Mouse (Mus musculus) forebrain, embryonic 10.5 days (tissue): ENCODE measurements at regions not wholly inside any gene's neighbourhood (a gene's known extent, or its start where the extent isn't known, plus 50 kb on each side); places are given as distances from the start of the nearest gene placed in this dataset.
A peak's percentile ranks its signal among the peaks of the same experiment; 100 is the strongest.

Experiments used
- DNase-seq: peaks from one replicate; pipeline ENCODE4 v3.0.0-alpha.2; 2017; ENCODE audit warnings: low spot score; ENCODE audit errors: extremely low spot score
- H3K27ac ChIP-seq: fragments of 300-500 bp; sonication (generic); 2 replicates; pipeline ENCODE4 v1.5.1; 2016; ENCODE audit warnings: mild to moderate bottlenecking
- H3K27me3 ChIP-seq: fragments of 300-500 bp; sonication (generic); 2 replicates; pipeline ENCODE4 v1.6.1; 2016; ENCODE audit warnings: mild to moderate bottlenecking; ENCODE audit not compliant: poor library complexity, severe bottlenecking
- H3K36me3 ChIP-seq: fragments of 300-500 bp; sonication (generic); replicated peaks from 2 replicates; pipeline ENCODE4 v1.6.1; 2016; ENCODE audit warnings: mild to moderate bottlenecking, moderate library complexity
- H3K4me1 ChIP-seq: fragments of 300-500 bp; sonication (generic); 2 replicates; pipeline ENCODE4 v1.6.1; 2016
- H3K4me3 ChIP-seq: fragments of 300-500 bp; sonication (generic); 2 replicates; pipeline ENCODE4 v1.5.1; 2016; ENCODE audit warnings: mild to moderate bottlenecking, moderate library complexity
- H3K9me3 ChIP-seq: fragments of 300-500 bp; sonication (generic); 2 replicates; pipeline ENCODE4 v1.6.1; 2016; ENCODE audit warnings: mild to moderate bottlenecking, moderate library complexity
- WGBS: fragments of 180-500 bp; shearing (Covaris S2); methylation state at CpG from one replicate; pipeline ENCODE4 v1.1.7; 2016; 5-methylcytosine and 5-hydroxymethylcytosine counted together

DNA sequence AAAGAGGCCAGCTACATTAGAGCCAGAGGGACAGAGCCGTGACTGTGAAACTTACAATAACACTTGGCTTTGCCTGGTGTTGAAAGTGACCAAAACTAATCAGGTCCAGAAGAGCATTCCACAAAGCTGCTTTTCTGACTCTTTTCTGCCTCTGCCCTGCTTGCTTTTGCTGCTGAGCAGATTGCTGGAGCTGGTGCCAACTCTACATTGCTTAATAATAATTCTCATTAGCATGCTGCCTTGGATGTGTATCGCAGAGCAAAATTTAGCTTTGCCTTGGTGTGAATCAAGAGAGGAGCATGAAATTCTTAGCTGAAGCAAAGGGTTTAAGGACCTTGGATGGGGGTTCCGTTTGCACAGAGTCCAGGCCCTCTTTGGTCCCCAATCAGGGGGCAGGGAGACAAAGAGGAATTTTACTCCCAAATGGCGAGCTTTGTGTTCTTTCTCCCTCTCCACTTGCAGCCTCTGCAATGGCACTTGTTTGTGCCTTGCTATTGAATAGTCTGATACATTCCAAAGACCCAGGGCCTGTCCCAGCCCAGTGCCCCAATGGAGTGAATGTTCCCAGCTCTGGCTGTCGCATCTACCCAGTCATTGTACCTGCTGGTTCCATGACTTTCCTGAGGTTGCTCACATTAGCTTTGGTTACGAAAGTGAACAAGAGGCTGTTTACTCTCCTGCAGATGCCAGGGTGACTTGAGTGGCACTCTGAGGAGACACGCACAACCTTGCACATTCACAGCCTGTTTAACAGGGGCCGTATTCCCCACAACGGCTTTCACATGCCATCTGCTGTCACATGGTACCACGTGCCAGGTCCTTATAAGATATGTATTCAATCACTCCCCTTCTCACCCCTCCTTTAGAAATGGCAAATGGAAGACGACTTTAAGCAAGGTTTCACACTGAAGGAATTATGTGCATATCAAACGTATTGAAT, 76.9 kb upstream of the Rfx3 start:
- no peaks in the 10 kb centered on the region for H3K36me3 ChIP-seq
- H3K27ac ChIP-seq = peak overlapping the region; percentile 51; the same call in 1 of the 2 replicates
- peaks cover 25% of the 10 kb centered on the region for H3K4me1 ChIP-seq
- no peaks in the 10 kb centered on the region for H3K27me3 ChIP-seq
- no peaks in the 10 kb centered on the region for H3K9me3 ChIP-seq
- 76% methylated on average over 12 of the region's 12 CpGs for WGBS
- H3K4me3 ChIP-seq = no peak overlapping the region
- no peak for DNase-seq

DNA sequence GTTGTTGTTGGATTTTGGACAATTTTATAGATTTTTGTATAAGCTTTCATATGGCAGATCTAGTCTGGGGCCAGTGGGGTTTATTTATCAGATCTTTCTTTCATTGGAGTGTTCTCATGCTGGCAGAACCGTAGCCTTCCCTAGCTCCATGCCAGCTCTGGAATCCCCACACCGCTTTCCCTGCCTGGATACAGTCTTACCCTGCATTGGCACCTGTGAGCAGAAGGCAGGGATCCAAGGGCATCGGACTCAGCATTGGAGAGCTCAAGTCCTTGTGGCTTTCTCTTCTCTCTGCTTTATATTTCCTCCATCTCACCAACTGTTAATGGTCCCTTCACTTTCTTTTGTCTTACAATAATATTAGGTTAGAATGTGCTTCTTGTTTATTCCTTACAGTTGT, 59.4 kb upstream of the Rfx3 start:
- no peak for DNase-seq

More for the DNA sequence above, 59.4 kb upstream of the Rfx3 start:
- no peaks in the 10 kb centered on the region for H3K9me3 ChIP-seq
- no peaks in the 10 kb centered on the region for H3K36me3 ChIP-seq
- no peak overlapping the region for H3K27ac ChIP-seq
- WGBS = 91% methylated on average over 3 of the region's 3 CpGs
- no peaks in the 10 kb centered on the region for H3K4me1 ChIP-seq
- no peak overlapping the region for H3K4me3 ChIP-seq
- no peaks in the 10 kb centered on the region for H3K27me3 ChIP-seq
